Mouse (Mus musculus) thymus, postnatal 10 days (tissue): ENCODE data around the gene Aloxe3.

ENCODE experiments used
- DNase-seq, 2 experiments: peaks; one replicate each; pipeline ENCODE4 v3.0.0; 2021; ENCODE audit warnings: low spot score in 2 of 2

Gene Aloxe3

DNA sequence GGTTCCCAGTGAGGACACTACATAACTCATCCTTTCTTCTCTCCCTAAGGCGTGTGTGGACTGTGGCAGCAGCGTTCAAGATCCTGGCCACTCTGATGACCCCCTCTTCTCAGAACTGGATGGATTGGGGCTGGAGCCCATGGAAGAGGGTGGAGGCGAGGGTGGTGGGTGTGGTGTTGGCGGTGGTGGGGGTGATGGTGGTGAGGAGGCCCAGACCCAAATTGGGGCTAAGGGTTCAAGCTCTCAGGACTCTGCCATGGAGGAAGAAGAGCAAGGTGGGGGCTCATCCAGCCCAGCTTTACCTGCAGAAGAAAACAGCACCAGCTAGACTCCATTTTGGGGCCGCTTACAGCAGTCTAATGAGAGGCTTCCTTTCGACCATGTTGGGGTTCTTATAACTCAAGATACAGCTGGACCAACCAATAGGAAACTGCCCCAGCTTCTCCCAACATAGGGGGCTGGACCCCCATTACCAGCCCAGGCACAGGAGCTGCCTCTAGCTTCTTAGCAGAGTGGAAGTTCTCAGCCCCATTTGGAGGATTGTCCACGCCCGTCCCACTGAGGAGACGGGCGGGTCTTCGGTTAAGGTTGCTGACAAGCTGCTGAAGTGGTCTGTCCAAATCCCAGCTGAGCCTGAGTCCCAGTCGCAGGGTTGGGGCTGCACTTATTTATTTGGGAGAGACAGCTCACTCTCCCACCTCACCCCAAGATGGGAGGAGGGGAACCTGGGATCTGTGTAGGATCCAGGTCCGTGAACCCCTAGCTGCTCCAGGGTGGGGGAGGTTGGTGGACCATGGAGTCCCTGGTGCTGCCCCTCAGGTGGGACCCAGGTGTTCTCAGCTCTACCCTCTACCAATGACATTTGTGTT is 16.4 kb upstream of the Aloxe3 start:
- no peak for DNase-seq

GRCm38 (mm10) chr11:69110319-69111046 is 15.2 kb upstream of the Aloxe3 start:
- DNase-seq, result peak; percentile 81 to 93

GRCm38 (mm10) chr11:69111051-69111810 is 14.5 kb upstream of the Aloxe3 start:
- no peak for DNase-seq

GRCm38 (mm10) chr11:69111865-69112264 is 13.8 kb upstream of the Aloxe3 start:
- no peak for DNase-seq

GRCm38 (mm10) chr11:69114018-69114417 is 11.7 kb upstream of the Aloxe3 start:
- no peak for DNase-seq

- no peak for DNase-seq
Observed at GRCm38 (mm10) chr11:69114621-69115020, 11.1 kb upstream of the Aloxe3 start.

- no peak for DNase-seq
Observed at GRCm38 (mm10) chr11:69116843-69117242, 8.9 kb upstream of the Aloxe3 start.

DNA sequence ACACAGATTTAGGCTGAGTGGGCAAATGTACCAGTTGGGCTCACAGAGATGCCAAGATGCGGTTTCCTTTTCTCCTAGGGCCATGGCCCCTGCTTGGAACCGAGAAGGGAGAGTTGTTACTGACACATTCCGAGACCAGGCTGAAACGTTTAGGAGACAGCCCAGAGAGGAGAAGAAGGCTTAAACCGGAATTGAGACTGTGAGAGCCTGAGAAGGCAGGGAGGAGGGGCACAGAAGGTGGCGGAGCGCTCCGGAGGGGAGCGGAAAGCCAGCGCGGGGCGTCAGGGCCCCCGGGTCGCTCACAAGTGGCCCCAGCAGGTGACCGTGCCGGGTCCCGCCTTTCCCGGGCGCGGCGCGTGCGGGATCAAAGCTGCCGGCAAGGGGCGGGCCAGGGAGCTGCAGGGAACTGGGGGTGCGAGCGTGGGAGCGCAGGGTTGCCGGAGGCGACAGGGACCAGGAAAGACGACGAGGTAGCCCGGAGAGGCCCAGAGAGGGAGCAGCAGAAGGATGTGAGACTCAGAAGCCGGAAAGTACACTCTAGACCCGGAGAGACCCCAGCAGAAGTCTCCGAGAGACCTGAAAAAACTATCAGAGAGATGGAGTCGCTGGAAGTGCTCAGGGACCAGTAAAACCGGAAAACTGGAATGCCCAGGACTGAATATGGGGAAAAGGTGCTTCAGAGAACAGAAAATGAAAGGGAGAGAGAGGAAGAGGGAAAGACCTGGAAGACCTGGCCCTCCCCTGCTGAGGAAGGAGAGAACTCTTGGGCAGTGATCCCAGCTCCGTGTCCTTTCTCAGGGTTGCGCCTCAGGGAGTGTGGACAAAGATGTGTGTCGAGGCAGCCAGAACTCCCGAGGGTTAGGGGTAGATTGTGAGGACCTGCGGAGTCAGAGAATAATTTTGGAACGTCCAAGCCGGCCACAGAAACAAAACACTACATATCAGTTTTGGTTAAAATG is 7.7 kb upstream of the Aloxe3 start:
- peak; percentile 58 to 67 for DNase-seq

DNA sequence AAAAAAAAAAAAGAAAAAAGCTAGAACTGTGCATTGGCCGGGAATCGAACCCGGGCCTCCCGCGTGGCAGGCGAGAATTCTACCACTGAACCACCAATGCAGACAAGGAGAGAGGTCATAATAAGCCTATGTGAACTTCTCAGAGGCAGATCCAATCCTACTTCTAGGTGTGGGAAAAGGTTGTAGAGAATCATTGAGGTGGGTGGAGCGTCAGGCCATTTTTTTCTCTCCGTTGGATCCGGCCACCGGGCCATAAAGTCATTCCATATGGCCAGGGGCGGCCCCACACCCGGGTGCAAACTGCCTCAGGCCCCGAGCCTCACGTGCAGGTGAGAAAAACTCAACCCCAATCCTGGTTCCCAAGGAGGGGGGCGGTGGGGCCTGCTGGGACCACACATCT is 6.9 kb upstream of the Aloxe3 start:
- peak; percentile 70 to 91 for DNase-seq

GRCm38 (mm10) chr11:69119446-69120155 is 6.1 kb upstream of the Aloxe3 start:
- no peak for DNase-seq

DNA sequence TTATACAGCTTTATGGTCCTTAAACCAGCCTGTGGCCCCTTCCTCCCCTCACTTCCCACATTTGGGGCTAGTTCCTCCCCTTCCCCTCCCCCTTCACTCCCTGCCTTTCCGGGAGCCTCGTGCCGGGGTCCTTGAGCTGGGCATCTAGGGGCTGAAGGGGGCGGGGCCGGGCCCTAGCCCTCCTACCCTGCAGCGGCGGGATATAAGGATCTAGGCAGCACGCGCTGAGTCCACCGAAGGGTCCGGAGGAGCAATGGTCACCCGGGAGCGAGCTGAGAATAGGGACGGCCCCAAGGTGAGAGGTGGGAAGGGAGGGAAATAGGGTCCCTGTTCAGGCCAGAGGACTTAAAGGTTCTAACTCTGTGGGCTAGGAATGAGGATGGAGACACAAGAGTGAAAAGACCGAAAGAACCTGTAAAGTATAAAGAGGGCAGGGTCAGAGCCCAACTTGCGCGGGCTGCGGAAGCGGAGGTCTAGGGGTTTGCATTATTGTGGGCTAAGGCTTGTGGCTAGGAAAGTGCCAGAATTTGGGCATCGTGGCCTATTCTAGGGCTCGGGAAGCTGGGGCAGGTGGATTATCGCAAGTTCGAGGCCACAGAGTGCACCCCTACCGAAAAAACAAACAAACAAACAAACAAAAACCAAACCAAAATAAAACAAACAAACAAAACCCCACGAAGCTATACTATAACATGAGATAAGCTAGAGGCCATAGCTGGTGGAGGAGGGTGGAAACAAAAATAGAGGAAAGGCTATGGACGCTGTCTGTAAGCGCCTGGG is 5.3 kb upstream of the Aloxe3 start, which contains the start of gene Hes7:
Hes7 (plus strand) TSS at position 184 of the 780 bp plus-strand sequence.
- DNase-seq, result no peak

DNA sequence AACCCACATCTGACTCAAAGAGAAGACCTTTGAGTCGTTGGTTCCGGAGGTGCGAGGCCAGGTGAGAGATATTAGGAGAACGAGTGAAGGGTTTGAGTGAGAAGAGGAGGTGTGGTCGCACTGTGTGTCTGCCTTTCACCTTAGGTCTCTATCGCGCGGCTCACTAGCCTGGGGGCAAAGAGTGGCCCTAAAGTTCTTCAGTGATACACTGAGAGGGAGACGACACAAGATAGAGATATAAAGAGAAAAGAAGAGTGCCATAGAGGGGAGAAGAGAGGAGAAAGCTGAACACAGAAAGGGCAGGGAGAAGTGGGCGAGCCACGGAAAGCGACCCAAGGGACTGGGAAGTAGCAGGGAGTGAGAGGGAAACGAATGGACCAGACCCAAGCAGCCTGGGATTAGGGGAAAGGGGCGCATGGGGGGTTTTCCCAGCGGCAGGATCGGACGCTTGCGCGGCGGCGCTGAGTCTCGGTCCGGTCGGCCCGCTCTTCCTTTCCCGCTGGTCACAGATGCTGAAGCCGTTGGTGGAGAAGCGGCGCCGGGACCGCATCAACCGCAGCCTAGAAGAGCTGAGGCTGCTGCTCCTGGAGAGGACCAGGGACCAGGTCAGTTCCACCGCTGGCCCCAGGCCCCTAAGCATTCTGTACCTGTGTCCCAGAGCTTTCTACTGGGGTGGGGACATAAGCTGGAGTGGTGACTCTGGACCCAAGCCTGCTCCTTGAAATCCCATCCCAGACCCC is 4.5 kb upstream of the Aloxe3 start:
- DNase-seq, result no peak

- peak in 1 of 2 experiments; percentile 25 for DNase-seq
Observed at GRCm38 (mm10) chr11:69121741-69122335, 3.9 kb upstream of the Aloxe3 start.

DNA sequence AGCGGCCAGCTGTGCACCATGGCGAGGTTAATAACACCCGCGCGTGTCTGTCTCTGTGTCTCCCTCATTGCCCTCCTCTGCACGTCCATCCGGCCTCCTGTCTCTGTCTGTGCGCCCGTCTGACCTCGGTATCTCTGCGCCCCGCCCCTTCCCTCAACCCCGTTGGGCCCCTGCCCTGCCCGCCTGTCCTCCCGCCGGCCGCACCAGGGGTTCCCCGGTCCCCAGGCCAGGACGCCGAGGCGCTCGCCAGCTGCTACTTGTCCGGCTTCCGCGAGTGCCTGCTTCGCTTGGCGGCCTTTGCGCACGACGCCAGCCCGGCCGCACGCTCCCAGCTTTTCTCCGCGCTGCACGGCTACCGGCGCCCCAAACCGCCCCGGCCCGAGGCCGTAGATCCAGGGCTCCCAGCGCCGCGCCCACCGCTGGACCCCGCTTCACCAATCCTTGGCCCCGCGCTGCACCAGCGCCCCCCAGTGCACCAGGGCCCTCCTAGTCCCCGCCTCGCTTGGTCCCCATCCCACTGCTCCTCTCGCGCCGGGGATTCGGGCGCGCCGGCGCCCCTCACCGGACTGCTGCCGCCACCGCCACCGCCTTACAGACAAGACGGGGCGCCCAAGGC is 3.3 kb upstream of the Aloxe3 start, which contains the start of gene 9130213A22Rik:
9130213A22Rik (minus strand) TSS at position 254 of the 616 bp plus-strand sequence.
- DNase-seq, result peak; percentile 75 to 77

GRCm38 (mm10) chr11:69123056-69123692 is 2.5 kb upstream of the Aloxe3 start:
- DNase-seq, result peak; percentile 82 to 86

GRCm38 (mm10) chr11:69123693-69124497 is 1.8 kb upstream of the Aloxe3 start:
- DNase-seq, result peak; percentile 70 to 78
